Mouse (Mus musculus) stomach, embryonic 14.5 days (tissue): ENCODE results near the gene Tgif2. TPM values are rescaled to one million over a fixed set of nuclear protein-coding genes. Genes with fewer than 3 reads are reported as not detected.
"Not testable (repeated sequence)": the region's sequence is repeated elsewhere in the genome, so short reads cannot be mapped to it uniquely, and the experiment has no call there.

Source experiments
- ATAC-seq: fragments of 200-750 bp; cut with Nextera tagmentation; 2 replicates; pipeline ENCODE4 v1.8.0; 2017; ENCODE audit warnings: low read depth, moderate TSS enrichment; ENCODE audit not compliant: insufficient number of reproducible peaks, insufficient read depth, low FRiP score
- H3K27ac ChIP-seq: fragments of 300-500 bp; sonication (generic); 2 replicates; pipeline ENCODE4 v1.5.1; 2014; ENCODE audit warnings: mild to moderate bottlenecking, low read length, moderate library complexity, mixed read lengths
- H3K27me3 ChIP-seq: fragments of 300-500 bp; sonication (generic); 2 replicates; pipeline ENCODE4 v1.6.1; 2014; ENCODE audit warnings: low read length, control low read depth, mixed read lengths; ENCODE audit not compliant: control insufficient read depth, insufficient read depth
- H3K36me3 ChIP-seq: fragments of 300-500 bp; sonication (generic); 2 replicates; pipeline ENCODE4 v1.6.1; 2014; ENCODE audit warnings: mild to moderate bottlenecking, control low read depth, low read length, moderate library complexity, mixed read lengths; ENCODE audit not compliant: control insufficient read depth, insufficient read depth
- H3K4me1 ChIP-seq: fragments of 300-500 bp; sonication (generic); 2 replicates; pipeline ENCODE4 v1.6.1; 2014; ENCODE audit warnings: low read length, control low read depth, mixed read lengths; ENCODE audit not compliant: control insufficient read depth, insufficient read depth
- H3K4me2 ChIP-seq: fragments of 300-500 bp; sonication (generic); replicated peaks from 2 replicates; pipeline ENCODE4 v1.6.1; 2014; ENCODE audit warnings: low read depth, low read length, control low read depth
- H3K4me3 ChIP-seq: fragments of 300-500 bp; sonication (generic); 2 replicates; pipeline ENCODE4 v1.5.1; 2014; ENCODE audit warnings: low read depth, low read length, control low read depth
- H3K9ac ChIP-seq: fragments of 300-500 bp; sonication (generic); replicated peaks from 2 replicates; pipeline ENCODE4 v1.6.1; 2014; ENCODE audit warnings: low read depth, mild to moderate bottlenecking, control low read depth, low read length, moderate library complexity, mixed read lengths
- H3K9me3 ChIP-seq: fragments of 300-500 bp; sonication (generic); 2 replicates; pipeline ENCODE4 v1.6.1; 2016; ENCODE audit warnings: low read depth, low read length, control low read depth; ENCODE audit not compliant: control insufficient read depth
- WGBS: fragments of 180-500 bp; shearing (Covaris S2); extraction: QIAGEN DNeasy Blood & Tissue Kit; methylation state at CpG from one replicate; pipeline ENCODE4 v1.1.7; 2014; 5-methylcytosine and 5-hydroxymethylcytosine counted together
- polyA plus RNA-seq: library from polyadenylated mRNA; unstranded; fragments of >200 nt; fragmentation: Nextera tagmentation; extraction: Ambion mirVana; gene quantifications from 2 replicates; pipeline ENCODE4 v1.2.1, GENCODE M21; 2014

The Tgif2 gene
- polyA plus RNA-seq, 1 experiment from 2014 or later: 73.7 TPM

- Histone ChIP-seq H3K4me2 (no peak overlapping the region), H3K4me3 (no peak overlapping the region), H3K36me3 (peaks cover 39% of the 10 kb centered on the region), H3K27me3 (no peaks in the 10 kb centered on the region), H3K9ac (no peak overlapping the region), H3K9me3 (no peaks in the 10 kb centered on the region), H3K27ac (no peak overlapping the region), H3K4me1 (0 out of 2 replicates have a peak, but pooled peaks cover 2% of the 10 kb centered on the region)
- no peak for ATAC-seq
- WGBS: 86% methylated on average over 8 of the region's 8 CpGs
Observed at GRCm38 (mm10) chr2:156874047-156874759, 34.4 kb downstream of the Tgif2 start.

- H3K27me3 ChIP-seq: no peaks in the 10 kb centered on the region
- peaks cover 39% of the 10 kb centered on the region for H3K36me3 ChIP-seq
- 93% methylated on average over 4 of the region's 4 CpGs for WGBS
- H3K4me1 ChIP-seq: 0 out of 2 replicates have a peak, but pooled peaks cover 2% of the 10 kb centered on the region
- no peak overlapping the region for H3K4me3 ChIP-seq
- ATAC-seq: no peak
- no peak overlapping the region for H3K4me2 ChIP-seq
- H3K9me3 ChIP-seq: no peaks in the 10 kb centered on the region
- H3K27ac ChIP-seq: no peak overlapping the region
- H3K9ac ChIP-seq: no peak overlapping the region
Observed at GRCm38 (mm10) chr2:156874760-156875510, 35.1 kb downstream of the Tgif2 start.

- Histone ChIP-seq H3K4me1 (0 out of 2 replicates have a peak, but pooled peaks cover 2% of the 10 kb centered on the region), H3K36me3 (peaks cover 19% of the 10 kb centered on the region), H3K9ac (no peak overlapping the region), H3K9me3 (no peaks in the 10 kb centered on the region), H3K4me2 (no peak overlapping the region), H3K27ac (no peak overlapping the region), H3K27me3 (no peaks in the 10 kb centered on the region), H3K4me3 (no peak overlapping the region)
- 53% methylated on average over 9 of the region's 9 CpGs for WGBS
- ATAC-seq: no peak
Observed at GRCm38 (mm10) chr2:156877726-156878125, 37.9 kb downstream of the Tgif2 start.

- Histone ChIP-seq H3K9ac (no peak overlapping the region), H3K4me2 (no peak overlapping the region), H3K27ac (no peak overlapping the region), H3K36me3 (peaks cover 1% of the 10 kb centered on the region; the same call in 1 of the 2 replicates), H3K27me3 (no peaks in the 10 kb centered on the region), H3K4me3 (no peak overlapping the region), H3K4me1 (0 out of 2 replicates have a peak, but pooled peaks cover 2% of the 10 kb centered on the region), H3K9me3 (no peaks in the 10 kb centered on the region)
- ATAC-seq: no peak
- WGBS: 81% methylated on average over 3 of the region's 3 CpGs
Observed at GRCm38 (mm10) chr2:156879541-156879940, 39.7 kb downstream of the Tgif2 start.

GRCm38 (mm10) chr2:156882431-156883001 is 42.7 kb downstream of the Tgif2 start:
- no peak overlapping the region for H3K27ac ChIP-seq
- 31% methylated on average over 10 of the region's 10 CpGs for WGBS
- no peak; the same call in 1 of the 2 replicates for ATAC-seq
- H3K36me3 ChIP-seq: no peaks in the 10 kb centered on the region
- H3K4me3 ChIP-seq: no peak overlapping the region
- H3K4me1 ChIP-seq: 0 out of 2 replicates have a peak, but pooled peaks cover 2% of the 10 kb centered on the region
- no peaks in the 10 kb centered on the region for H3K9me3 ChIP-seq
- no peak overlapping the region for H3K4me2 ChIP-seq
- H3K9ac ChIP-seq: no peak overlapping the region
- H3K27me3 ChIP-seq: no peaks in the 10 kb centered on the region

- no peak overlapping the region for H3K9ac ChIP-seq
- WGBS: 86% methylated on average over 10 of the region's 10 CpGs
- no peak for ATAC-seq
- H3K4me3 ChIP-seq: no peak overlapping the region
- H3K9me3 ChIP-seq: no peaks in the 10 kb centered on the region
- no peak overlapping the region for H3K27ac ChIP-seq
- H3K36me3 ChIP-seq: no peaks in the 10 kb centered on the region
- no peak overlapping the region for H3K4me2 ChIP-seq
- no peaks in the 10 kb centered on the region for H3K27me3 ChIP-seq
- no peaks in the 10 kb centered on the region for H3K4me1 ChIP-seq
Observed at GRCm38 (mm10) chr2:156884396-156885211, 44.8 kb downstream of the Tgif2 start.

GRCm38 (mm10) chr2:156885666-156886065 is 45.9 kb downstream of the Tgif2 start:
- H3K27me3 ChIP-seq, ATAC-seq, H3K27ac ChIP-seq, H3K4me3 ChIP-seq, H3K9ac ChIP-seq, H3K36me3 ChIP-seq, H3K9me3 ChIP-seq, H3K4me1 ChIP-seq, H3K4me2 ChIP-seq: not testable (repeated sequence)
- WGBS: 78% methylated on average over 2 of the region's 2 CpGs

GRCm38 (mm10) chr2:156886084-156886631 is 46.4 kb downstream of the Tgif2 start:
- no peaks in the 10 kb centered on the region for H3K36me3 ChIP-seq
- H3K9me3 ChIP-seq: no peaks in the 10 kb centered on the region
- H3K9ac ChIP-seq: no peak overlapping the region
- no peak overlapping the region for H3K4me3 ChIP-seq
- H3K27me3 ChIP-seq: no peaks in the 10 kb centered on the region
- ATAC-seq: no peak
- WGBS: 77% methylated on average over 10 of the region's 10 CpGs
- H3K4me2 ChIP-seq: no peak overlapping the region
- H3K27ac ChIP-seq: no peak overlapping the region
- H3K4me1 ChIP-seq: no peaks in the 10 kb centered on the region
